Mouse (Mus musculus): ENCODE data around the gene Ppp3ca. TPM values are rescaled to one million over a fixed set of nuclear protein-coding genes. Genes with fewer than 3 reads are reported as not detected.

The Ppp3ca gene
- total and polyA plus RNA-seq, 3 experiments: 63.4 to 143 (median 130) TPM

DNA sequence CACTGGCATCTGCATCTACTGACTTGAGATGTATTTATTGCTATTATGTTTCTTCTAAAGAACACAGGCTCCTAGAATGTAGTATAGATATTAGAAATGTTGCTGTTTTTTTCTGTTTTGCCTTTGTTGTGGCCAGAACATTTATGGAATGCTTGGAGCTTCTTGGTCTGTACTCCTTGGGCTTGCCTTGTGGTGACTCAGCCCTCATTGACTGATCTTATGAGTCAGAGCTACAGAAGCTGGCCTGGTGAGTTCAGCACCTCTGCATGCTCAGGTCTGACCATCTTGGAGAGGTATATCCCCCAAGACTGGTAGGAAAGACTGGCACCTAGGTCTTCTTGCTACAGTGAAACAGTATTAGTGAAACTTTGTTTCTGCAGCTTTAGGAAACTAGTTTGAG, 52.6 kb downstream of the Ppp3ca start:
- TF ChIP-seq MYC (IDR thresholded peaks at IDR 0.05; ENCODE audit: low read depth, low read length) (no peak), TBP (conservative IDR thresholded peaks at IDR 0.05; ENCODE audit: low read depth, low read length) (no peak), GABPA (IDR thresholded peaks at IDR 0.05; ENCODE audit: insufficient replicate concordance, low read depth, low read length) (no peak), BHLHE40 (IDR thresholded peaks at IDR 0.05; ENCODE audit: low read depth, low read length) (no peak), USF2 (conservative IDR thresholded peaks at IDR 0.05; ENCODE audit: low read depth, low read length) (no peak), E2F4 (IDR thresholded peaks at IDR 0.05; ENCODE audit: insufficient replicate concordance, low read depth, low read length) (no peak), MAFK (IDR thresholded peaks at IDR 0.05; ENCODE audit: insufficient replicate concordance, low read length) (no peak), UBTF (IDR thresholded peaks at IDR 0.05; ENCODE audit: low read depth, low read length) (no peak), POLR2A (IDR thresholded peaks at IDR 0.05; ENCODE audit: low read depth, low read length) (no peak), PAX5 (IDR thresholded peaks at IDR 0.05; ENCODE audit: low read length) (no peak), JUND (conservative IDR thresholded peaks at IDR 0.05; ENCODE audit: low read depth, low read length) (no peak), USF1 (IDR thresholded peaks at IDR 0.05; ENCODE audit: low read depth, low read length) (no peak), TCF12 (IDR thresholded peaks at IDR 0.05; ENCODE audit: low read depth, low read length) (no peak), SIN3A (IDR thresholded peaks at IDR 0.05; ENCODE audit: low read length) (no peak), CHD2 (IDR thresholded peaks at IDR 0.05; ENCODE audit: low read length) (no peak), IRF4 (IDR thresholded peaks at IDR 0.05; ENCODE audit: low read depth, low read length) (no peak), ELF1 (IDR thresholded peaks at IDR 0.05; ENCODE audit: low read depth, low read length) (no peak)
- Histone ChIP-seq H3K27me3 (replicated peaks) (no peaks in the 10 kb centered on the region), H3K4me3 (replicated peaks in 1 of 3; ENCODE audit: low read depth in 2 of 3, low read length in 2 of 3, poor library complexity in 1 of 3) (no peak overlapping the region), H3K9me3 (replicated peaks; ENCODE audit: low read length) (peaks cover 4% of the 10 kb centered on the region), H3K36me3 (replicated peaks in 1 of 2; ENCODE audit: control insufficient read depth in 1 of 2, insufficient read depth in 1 of 2, low read length in 1 of 2) (peaks cover 0 to 34% of the 10 kb centered on the region in 2 experiments), H3K4me2 (ENCODE audit: insufficient read depth, low read depth, poor library complexity, severe bottlenecking) (no peak overlapping the region; the same call in 1 of the 2 replicates), H3K4me1 (ENCODE audit: control insufficient read depth in 1 of 2, insufficient read depth in 2 of 2) (peaks cover 20 to 88% of the 10 kb centered on the region in 2 experiments), H3K9ac (ENCODE audit: insufficient read depth, low read depth) (no peak overlapping the region), H3K79me2 (replicated peaks; ENCODE audit: control insufficient read depth, extremely low read depth, insufficient read depth, poor library complexity, severe bottlenecking) (peaks cover 34% of the 10 kb centered on the region), H3K27ac (ENCODE audit: insufficient read depth, low read depth) (no peak overlapping the region)
- no peak for DNase-seq (ENCODE audit: extremely low read depth)
- dilution Hi-C loops (cut with MboI; ENCODE audit: extremely low pct_ligation_motif_present, extremely low pct_unique_long_range_greater_than_20kb, low sequenced_read_pairs): no loop called here
- in situ Hi-C loops (cut with MboI; ENCODE audit: low pct_ligation_motif_present, low pct_unique_long_range_greater_than_20kb, low sequenced_read_pairs): no loop called here

DNA sequence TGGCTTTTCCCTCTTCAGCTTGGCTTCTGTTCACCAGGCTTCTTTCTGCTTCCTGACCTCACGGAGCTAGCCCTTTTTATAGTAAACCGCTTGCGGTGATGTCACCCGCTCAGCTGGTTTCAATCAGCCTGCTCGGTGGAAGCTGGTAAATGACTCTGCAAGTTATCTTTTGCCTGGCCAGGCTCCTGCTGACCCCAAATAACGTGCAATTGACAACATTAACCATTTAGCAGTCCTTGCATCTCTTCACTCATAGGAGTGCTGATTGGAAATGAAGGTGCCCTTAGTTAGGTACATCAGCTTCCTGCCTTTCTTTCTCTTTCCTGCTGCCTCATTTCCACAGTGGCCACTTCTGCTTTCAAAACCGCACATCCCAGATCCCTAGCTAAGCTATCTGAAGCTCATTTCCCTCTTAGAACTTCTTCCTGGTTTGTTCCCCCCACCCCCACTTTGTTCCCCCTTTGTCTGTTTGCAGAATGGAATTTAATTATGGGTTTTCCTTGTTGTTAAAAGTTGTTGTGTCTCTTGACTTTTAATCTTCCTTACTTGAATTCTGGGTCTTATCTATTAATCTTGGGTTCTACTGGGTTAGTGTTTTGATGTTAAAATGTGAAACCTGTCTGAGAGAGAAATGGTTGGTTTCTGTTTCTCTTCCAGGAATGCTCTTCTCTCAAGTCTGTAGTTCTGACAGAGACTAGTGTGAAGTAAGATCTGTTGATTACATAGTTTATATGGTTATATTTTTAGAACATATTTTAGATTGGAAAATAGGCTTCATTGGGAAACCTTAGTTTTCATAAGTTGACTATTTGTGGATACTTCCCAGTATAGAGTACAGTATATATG, 55.6 kb downstream of the Ppp3ca start:
- in situ Hi-C loops (cut with MboI; ENCODE audit: low pct_ligation_motif_present, low pct_unique_long_range_greater_than_20kb, low sequenced_read_pairs): no loop called here
- no peaks in the 10 kb centered on the region for H3K27me3 ChIP-seq (replicated peaks)
- no peak overlapping the region for H3K4me3 ChIP-seq (replicated peaks in 1 of 3; ENCODE audit: low read depth in 2 of 3, low read length in 2 of 3, poor library complexity in 1 of 3)
- peaks cover 54% of the 10 kb centered on the region for H3K79me2 ChIP-seq (replicated peaks; ENCODE audit: control insufficient read depth, extremely low read depth, insufficient read depth, poor library complexity, severe bottlenecking)
- peaks cover 26 to 91% of the 10 kb centered on the region in 2 experiments for H3K4me1 ChIP-seq (ENCODE audit: control insufficient read depth in 1 of 2, insufficient read depth in 2 of 2)
- no peak overlapping the region for H3K27ac ChIP-seq (ENCODE audit: insufficient read depth, low read depth)
- dilution Hi-C loops (cut with MboI; ENCODE audit: extremely low pct_ligation_motif_present, extremely low pct_unique_long_range_greater_than_20kb, low sequenced_read_pairs): no loop called here
- peak overlapping the region; percentile 14; the same call in 1 of the 2 replicates for H3K9ac ChIP-seq (ENCODE audit: insufficient read depth, low read depth)
- peaks cover 4% of the 10 kb centered on the region for H3K9me3 ChIP-seq (replicated peaks; ENCODE audit: low read length)
- peak overlapping the region; percentile 88 for H3K4me2 ChIP-seq (ENCODE audit: insufficient read depth, low read depth, poor library complexity, severe bottlenecking)
- peaks cover 0 to 31% of the 10 kb centered on the region in 2 experiments for H3K36me3 ChIP-seq (replicated peaks in 1 of 2; ENCODE audit: control insufficient read depth in 1 of 2, insufficient read depth in 1 of 2, low read length in 1 of 2)
- DNase-seq (ENCODE audit: extremely low read depth): peak; percentile 80
- TF ChIP-seq ZKSCAN1 (IDR thresholded peaks at IDR 0.05; ENCODE audit: borderline replicate concordance, low read depth, low read length) (no peak), JUN (IDR thresholded peaks at IDR 0.05; ENCODE audit: insufficient read depth, low read depth, low read length) (peak; percentile 93), RCOR1 (conservative IDR thresholded peaks at IDR 0.05; ENCODE audit: low read depth, low read length) (peak; percentile 84), MAZ (IDR thresholded peaks at IDR 0.05; ENCODE audit: low read depth, low read length) (no peak), MEF2A (IDR thresholded peaks at IDR 0.05; ENCODE audit: borderline replicate concordance, low read depth, low read length) (peak; percentile 77), SIN3A (IDR thresholded peaks at IDR 0.05; ENCODE audit: low read length) (peak; percentile 77), MAX (IDR thresholded peaks at IDR 0.05; ENCODE audit: low read length) (0 out of 2 replicates have a peak, but pooled peaks have one; percentile 33), ELF1 (IDR thresholded peaks at IDR 0.05; ENCODE audit: low read depth, low read length) (peak; percentile 58), RAD21 (IDR thresholded peaks at IDR 0.05; ENCODE audit: low read depth, low read length) (no peak; the same call in 1 of the 2 replicates), USF2 (conservative IDR thresholded peaks at IDR 0.05; ENCODE audit: low read depth, low read length) (no peak), UBTF (IDR thresholded peaks at IDR 0.05; ENCODE audit: low read depth, low read length) (no peak), CTCF (conservative IDR thresholded peaks at IDR 0.05 in 1 of 2, IDR thresholded peaks at IDR 0.05 in 1 of 2; ENCODE audit: low read depth in 2 of 2, low read length in 2 of 2) (no peak), IRF4 (IDR thresholded peaks at IDR 0.05; ENCODE audit: low read depth, low read length) (peak; percentile 74), BHLHE40 (IDR thresholded peaks at IDR 0.05; ENCODE audit: low read depth, low read length) (peak; percentile 84), NELFE (IDR thresholded peaks at IDR 0.05; ENCODE audit: low read depth, low read length) (no peak), TCF12 (IDR thresholded peaks at IDR 0.05; ENCODE audit: low read depth, low read length) (peak; percentile 30), MAFK (IDR thresholded peaks at IDR 0.05; ENCODE audit: insufficient replicate concordance, low read length) (peak; percentile 59; the same call in 1 of the 2 replicates), E2F4 (IDR thresholded peaks at IDR 0.05; ENCODE audit: insufficient replicate concordance, low read depth, low read length) (no peak), HCFC1 (IDR thresholded peaks at IDR 0.05; ENCODE audit: low read depth, low read length) (peak; percentile 25; the same call in 1 of the 2 replicates), EP300 (IDR thresholded peaks at IDR 0.05; ENCODE audit: low read length) (peak; percentile 93), KAT2A (IDR thresholded peaks at IDR 0.05; ENCODE audit: insufficient replicate concordance, low read length) (0 out of 2 replicates have a peak, but pooled peaks have one; percentile 27)

All from CH12.LX (cell line).